Mouse (Mus musculus) G1E-ER4 (cell line): ENCODE measurements around the gene Etnk2. TPM values are rescaled to one million over a fixed set of nuclear protein-coding genes. Genes with fewer than 3 reads are reported as not detected.

Experiments used
- GATA1 ChIP-seq: IDR thresholded peaks from one replicate; pipeline ENCODE4 v1.8.0; 2012; ENCODE audit warnings: low read length, inconsistent platforms
- polyA plus RNA-seq: library from polyadenylated mRNA; stranded (reverse); fragments of >175 nt; gene quantifications from 2 replicates; pipeline ENCODE4 v1.2.3, GENCODE M21; 2012

Etnk2 gene
- polyA plus RNA-seq, 1 experiment, result not detected

DNA sequence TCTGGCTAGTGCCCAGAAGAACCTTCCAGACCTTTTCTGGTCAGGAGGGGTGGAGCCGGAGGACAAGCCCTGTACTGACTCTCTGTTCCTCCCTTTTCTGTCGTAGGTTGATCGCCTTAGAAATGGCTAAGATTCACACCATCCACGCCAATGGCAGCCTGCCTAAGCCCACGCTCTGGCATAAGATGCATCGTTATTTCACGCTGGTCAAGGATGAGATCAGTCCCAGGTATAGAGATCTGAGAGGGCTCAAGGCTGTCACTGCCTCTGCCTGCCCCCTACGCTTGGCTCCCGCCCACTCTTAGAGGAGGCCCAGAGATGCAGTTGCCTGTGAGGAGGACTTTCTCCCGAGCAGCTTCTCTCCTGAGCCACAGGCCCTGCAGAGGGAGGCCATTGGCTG, 5.3 kb downstream of the Etnk2 start:
- TF ChIP-seq GATA1, result no peak

- no peak for TF ChIP-seq GATA1
These were observed 7.0 kb downstream of the Etnk2 start for GRCm38 (mm10) chr1:133370352-133370751.

DNA sequence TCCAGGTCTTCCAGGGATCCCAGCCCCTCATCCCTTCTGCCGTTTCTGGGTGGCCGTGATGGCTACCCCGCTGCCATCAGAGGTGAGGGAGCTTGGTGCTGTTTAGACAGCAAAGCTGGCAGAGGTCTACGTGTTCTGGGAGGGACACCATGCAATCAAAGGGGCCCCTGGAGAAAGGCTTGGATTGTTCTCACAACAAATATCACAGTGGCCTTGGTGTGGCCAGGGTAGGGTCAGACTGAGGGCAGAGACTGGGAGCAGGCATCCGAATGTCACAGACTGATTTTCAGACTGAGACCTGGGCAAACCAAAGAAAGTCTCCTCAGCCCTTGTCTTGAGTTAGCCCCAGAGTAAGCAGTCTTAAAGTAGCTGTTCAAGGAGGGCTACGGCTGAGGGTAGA, 8.1 kb downstream of the Etnk2 start:
- TF ChIP-seq GATA1, result no peak

DNA sequence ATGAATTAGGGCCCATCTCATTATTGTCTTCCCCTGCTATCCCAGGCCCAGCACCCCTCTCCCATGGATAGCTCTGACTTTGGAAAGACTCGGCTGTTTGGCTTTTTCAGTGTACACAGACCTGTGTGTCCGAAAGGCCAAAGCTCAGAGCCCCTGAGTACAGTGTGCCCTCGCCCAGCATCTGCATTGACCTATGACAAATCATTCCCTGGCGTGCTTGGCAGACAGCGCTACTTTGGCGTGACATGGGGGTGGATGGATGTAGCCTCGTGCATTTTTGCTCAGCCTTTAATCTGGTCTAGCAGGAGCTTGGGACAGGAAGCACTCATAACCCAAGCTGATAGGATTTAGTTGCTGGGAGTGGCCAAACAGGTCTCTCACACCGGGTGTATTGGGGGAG, 8.7 kb downstream of the Etnk2 start:
- no peak for TF ChIP-seq GATA1

GRCm38 (mm10) chr1:133375696-133376346, 12.4 kb downstream of the Etnk2 start:
- no peak for TF ChIP-seq GATA1

- no peak for TF ChIP-seq GATA1
These were observed 14.2 kb downstream of the Etnk2 start for GRCm38 (mm10) chr1:133377547-133377946.

- TF ChIP-seq GATA1, result no peak
These were observed 16.0 kb downstream of the Etnk2 start for GRCm38 (mm10) chr1:133379254-133379985.

DNA sequence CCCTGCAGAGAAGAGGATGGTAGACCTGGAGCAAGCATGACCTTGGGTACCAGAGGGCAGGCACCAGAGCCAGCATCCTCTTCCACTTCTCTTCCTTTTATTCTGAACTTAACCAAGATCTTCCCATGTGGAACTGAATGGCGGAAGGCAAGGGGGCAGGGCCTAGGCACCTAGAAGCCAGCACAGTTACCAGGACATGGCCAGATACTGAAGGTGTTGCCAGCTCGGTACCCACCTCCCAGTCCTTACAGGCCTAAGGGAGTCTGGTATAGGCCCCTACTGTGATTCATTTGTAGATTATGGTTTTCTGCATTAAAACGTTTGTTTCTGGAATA, 16.6 kb downstream of the Etnk2 start:
- no peak for TF ChIP-seq GATA1

DNA sequence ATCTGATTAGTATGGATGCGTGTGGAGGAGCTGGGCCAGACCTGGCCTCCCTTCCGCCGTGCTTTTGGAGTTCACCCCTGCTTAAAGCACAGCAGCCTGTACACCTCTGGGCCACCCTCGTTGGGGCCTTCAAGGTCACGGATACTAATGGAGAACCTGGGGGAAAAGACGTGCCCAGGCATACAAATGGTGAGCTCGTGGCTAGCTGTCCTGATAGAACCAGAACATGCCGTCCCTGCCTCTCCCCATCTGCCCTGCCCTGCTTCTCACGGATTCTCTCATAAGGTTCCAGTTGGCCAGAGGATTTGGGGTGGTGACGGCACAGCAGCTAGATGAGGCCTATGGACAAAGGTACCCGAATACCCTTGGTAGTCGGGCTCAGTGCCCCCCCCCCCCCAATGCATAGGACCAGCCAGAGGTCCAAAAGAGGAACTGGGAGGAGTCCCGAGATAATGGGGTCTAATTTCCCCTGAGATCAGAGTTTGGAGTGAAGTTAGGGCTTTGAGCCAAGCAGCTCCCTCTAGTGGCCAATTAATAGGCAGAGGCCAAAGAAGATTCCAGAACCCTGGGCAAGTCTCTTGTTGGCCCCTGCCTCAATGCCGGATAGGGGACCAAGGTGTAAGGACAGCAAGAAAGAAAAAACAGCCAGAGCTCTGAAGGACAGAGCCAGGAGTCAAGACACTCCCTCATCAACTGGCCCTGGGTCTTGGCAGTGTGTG, 17.1 kb downstream of the Etnk2 start:
- TF ChIP-seq GATA1, result no peak

- TF ChIP-seq GATA1, result no peak
These were observed 18.6 kb downstream of the Etnk2 start for GRCm38 (mm10) chr1:133382008-133382407.

DNA sequence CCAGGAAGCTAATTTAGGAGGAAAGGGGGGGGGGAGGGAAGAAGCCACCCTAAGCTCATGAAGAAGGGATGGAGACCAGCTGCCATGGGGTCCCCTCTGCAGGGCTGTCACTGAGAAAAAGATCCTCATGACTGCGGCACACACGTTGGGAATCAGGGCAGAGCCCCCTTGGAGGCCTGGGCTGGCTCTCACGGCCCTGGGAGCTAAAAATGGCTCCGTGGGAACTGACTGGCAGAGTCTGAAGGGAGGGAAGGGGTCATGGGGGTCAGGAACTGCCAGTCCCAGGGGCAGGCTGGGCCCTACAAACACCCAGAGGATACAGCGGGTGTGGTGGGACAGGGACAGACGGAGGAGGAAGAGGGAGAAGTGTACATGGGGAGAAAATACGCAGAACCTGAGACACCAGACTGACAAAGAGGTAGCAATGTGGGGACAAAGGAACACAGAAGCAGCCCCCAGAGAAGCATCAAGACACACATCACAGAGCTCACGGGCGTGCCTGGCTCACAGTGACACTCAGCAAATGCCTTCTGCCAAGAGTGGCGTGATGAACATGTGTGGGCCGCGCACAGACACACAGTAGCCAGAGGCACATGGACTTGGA, 19.3 kb downstream of the Etnk2 start:
- TF ChIP-seq GATA1, result no peak

- TF ChIP-seq GATA1, result no peak
These were observed 19.9 kb downstream of the Etnk2 start for GRCm38 (mm10) chr1:133383157-133383783.

DNA sequence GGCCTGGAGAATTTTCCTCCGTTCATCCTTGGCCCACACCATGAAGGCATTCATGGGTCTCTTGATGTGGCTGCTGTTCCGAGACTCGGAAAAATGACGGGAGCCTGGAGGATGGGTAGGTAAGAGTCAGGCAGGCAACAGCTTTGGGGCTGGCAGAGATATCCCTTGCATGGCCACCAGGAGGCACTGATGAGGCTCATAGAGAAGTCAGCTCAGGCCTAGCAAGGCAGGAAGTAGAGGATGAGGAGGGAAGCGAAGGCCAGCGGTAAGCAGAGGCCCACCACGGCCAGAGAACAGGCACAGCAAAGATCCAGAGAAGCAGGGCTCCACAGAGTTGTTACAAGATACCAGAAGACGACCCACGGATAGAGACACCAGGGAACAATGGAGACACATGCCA, 22.1 kb downstream of the Etnk2 start:
- no peak for TF ChIP-seq GATA1

DNA sequence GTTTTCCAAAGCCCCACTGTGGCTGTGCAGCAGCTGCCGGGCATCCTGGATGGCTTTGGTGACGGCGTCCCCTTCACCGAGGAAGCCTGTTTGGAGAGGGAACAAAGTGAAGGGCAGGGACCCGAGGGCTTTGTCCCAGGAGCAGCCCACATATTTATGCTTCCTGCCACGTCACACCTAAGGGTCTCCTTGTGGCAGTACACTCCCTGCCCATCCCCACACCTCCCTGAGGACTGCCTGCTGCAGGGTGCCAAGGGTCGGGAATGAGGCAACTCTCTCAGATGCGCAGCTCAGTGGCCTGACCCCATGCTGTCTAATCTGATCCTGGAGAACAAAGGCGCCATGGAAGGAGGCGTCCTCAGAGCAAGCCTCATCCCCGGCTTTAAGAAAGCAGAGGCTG, 22.8 kb downstream of the Etnk2 start:
- TF ChIP-seq GATA1, result no peak

DNA sequence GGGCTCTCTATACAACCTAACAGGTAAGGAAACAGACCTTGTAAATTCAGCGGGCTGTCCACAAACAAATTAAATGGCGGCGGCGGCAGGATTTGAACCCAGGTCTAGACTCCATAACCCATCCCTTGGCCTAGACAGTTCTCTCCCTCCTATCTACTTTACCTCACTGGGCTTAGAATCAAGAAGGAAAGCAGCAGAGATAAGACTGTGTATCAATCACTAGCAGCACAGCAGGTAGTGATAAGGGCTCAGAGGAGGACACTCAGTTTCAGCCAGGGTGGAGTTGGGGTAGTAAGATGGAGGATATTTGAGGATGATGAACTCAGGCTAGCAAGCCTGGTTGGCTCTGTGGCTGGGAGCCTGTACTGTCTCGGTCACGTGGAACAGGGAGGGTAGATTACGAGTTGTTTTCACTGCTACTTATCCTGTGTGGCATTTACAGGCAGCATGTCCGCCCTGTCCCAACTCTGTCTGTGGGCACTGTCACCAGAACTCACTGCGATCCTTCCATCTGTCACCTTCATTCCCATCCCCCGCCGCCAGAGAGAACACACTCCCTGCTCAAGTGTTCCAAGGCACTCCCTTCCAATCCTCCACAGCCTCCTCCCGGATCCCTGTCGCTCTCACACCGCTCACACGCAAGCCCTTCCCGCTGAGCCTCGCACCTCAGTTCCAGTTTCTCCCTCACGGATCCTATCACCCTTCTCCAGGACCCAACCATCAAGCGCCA, 24.3 kb downstream of the Etnk2 start:
- TF ChIP-seq GATA1, result no peak
